Mouse (Mus musculus) lung, adult 2 months (tissue): ENCODE data around the gene C2cd3. TPM values are rescaled to one million over a fixed set of nuclear protein-coding genes. Genes with fewer than 3 reads are reported as not detected.
A peak's percentile ranks its signal among the peaks of the same experiment; 100 is the strongest.

Experiments used
- DNase-seq: peaks from one replicate; pipeline ENCODE4 v3.0.0; 2022
- H3K4me1 ChIP-seq: fragments of 200-500 bp; 2 replicates; pipeline ENCODE4 v1.6.1; 2011; ENCODE audit warnings: low read length; ENCODE audit not compliant: control insufficient read depth, insufficient read depth
- H3K4me3 ChIP-seq: fragments of 200-500 bp; replicated peaks from 2 replicates; pipeline ENCODE3; 2011; ENCODE audit warnings: low read depth, mild to moderate bottlenecking, control low read depth, low read length; ENCODE audit errors: extremely low read depth
- CTCF ChIP-seq: fragments of 200-500 bp; IDR thresholded peaks from 2 replicates; pipeline ENCODE4 v1.5.1; 2011; ENCODE audit warnings: mild to moderate bottlenecking, low read length, control low read depth; ENCODE audit not compliant: insufficient read depth
- POLR2A ChIP-seq: fragments of 200-500 bp; IDR thresholded peaks from 2 replicates; pipeline ENCODE4 v1.6.1; 2011; ENCODE audit warnings: low read depth, mild to moderate bottlenecking, control low read depth, low read length, borderline replicate concordance; ENCODE audit errors: extremely low read depth
- WGBS: fragments of 180-500 bp; shearing (Covaris S2); methylation state at CpG from one replicate; pipeline ENCODE4 v1.1.7; 2018; 5-methylcytosine and 5-hydroxymethylcytosine counted together
- polyA plus RNA-seq: library from polyadenylated mRNA; depleted of rRNA; stranded (reverse); fragments of >200 nt; gene quantifications from 2 replicates; pipeline ENCODE4 v1.2.3, GENCODE M21; 2012

C2cd3 gene
- polyA plus RNA-seq, 1 experiment, result 16.6 TPM

- Histone ChIP-seq H3K4me1 (no peaks in the 10 kb centered on the region), H3K4me3 (no peak overlapping the region)
- TF ChIP-seq CTCF (no peak), POLR2A (no peak)
- 76% methylated on average over 4 of the region's 4 CpGs for WGBS
- DNase-seq, result no peak
Measured at GRCm38 (mm10) chr7:100443728-100444127, 71.7 kb downstream of the C2cd3 start.

DNA sequence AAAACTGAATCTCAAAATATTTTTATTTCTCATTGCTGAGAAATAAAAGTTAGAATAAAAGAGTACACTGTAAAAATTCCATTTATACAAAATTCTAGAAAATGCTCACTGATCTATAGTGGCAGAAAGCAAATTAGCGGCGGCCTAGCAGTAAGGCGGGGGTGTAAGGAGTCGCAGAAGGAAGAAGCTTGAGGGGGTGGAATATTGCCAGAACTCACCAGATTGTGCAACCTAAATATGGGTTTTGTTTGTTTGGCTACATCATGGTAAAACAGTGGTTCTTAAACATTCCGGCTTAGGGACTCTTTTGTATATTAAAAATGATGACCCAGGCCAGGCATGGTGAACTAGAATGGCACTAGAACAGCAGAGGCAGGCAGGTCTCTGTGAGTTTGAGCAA lies 74.2 kb downstream of the C2cd3 start:
- H3K4me1 ChIP-seq, result no peaks in the 10 kb centered on the region
- no peak overlapping the region for H3K4me3 ChIP-seq
- TF ChIP-seq CTCF, result no peak
- TF ChIP-seq POLR2A, result no peak
- 84% methylated on average over 5 of the region's 5 CpGs for WGBS
- no peak for DNase-seq

DNA sequence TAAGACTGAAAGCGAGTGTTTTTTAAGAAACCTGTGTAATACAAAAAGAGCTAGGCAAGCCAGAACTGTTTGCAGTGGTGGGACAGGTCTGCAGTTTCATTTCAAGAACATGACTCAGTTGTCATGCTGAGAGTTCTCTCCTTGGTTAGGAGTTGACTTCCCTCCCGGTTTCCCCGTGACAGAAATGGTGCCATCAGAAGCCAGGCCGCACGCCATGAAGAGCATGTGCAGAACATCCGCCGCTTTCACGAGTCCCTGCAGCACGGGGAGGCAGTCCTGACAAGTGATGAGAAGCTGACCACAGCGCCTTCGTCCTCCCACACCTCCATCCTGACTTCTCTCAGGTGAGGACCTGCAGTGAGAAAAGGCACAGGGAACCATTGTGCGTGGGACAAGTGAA lies 76.5 kb downstream of the C2cd3 start:
- H3K4me3 ChIP-seq, result no peak overlapping the region
- TF ChIP-seq POLR2A, result no peak
- TF ChIP-seq CTCF, result no peak
- no peaks in the 10 kb centered on the region for H3K4me1 ChIP-seq
- no peak for DNase-seq
- 89% methylated on average over 12 of the region's 12 CpGs for WGBS

GRCm38 (mm10) chr7:100448985-100449384 lies 77.0 kb downstream of the C2cd3 start:
- no peak for DNase-seq
- Histone ChIP-seq H3K4me3 (no peak overlapping the region), H3K4me1 (no peaks in the 10 kb centered on the region)
- 81% methylated on average over 3 of the region's 3 CpGs for WGBS
- no peak for TF ChIP-seq CTCF
- TF ChIP-seq POLR2A, result no peak

GRCm38 (mm10) chr7:100458153-100458552 lies 86.1 kb downstream of the C2cd3 start:
- peaks cover 17% of the 10 kb centered on the region for H3K4me1 ChIP-seq
- no peak overlapping the region for H3K4me3 ChIP-seq
- no peak for DNase-seq
- 58% methylated on average over 1 of the region's 1 CpGs for WGBS
- TF ChIP-seq CTCF (no peak), POLR2A (no peak)

DNA sequence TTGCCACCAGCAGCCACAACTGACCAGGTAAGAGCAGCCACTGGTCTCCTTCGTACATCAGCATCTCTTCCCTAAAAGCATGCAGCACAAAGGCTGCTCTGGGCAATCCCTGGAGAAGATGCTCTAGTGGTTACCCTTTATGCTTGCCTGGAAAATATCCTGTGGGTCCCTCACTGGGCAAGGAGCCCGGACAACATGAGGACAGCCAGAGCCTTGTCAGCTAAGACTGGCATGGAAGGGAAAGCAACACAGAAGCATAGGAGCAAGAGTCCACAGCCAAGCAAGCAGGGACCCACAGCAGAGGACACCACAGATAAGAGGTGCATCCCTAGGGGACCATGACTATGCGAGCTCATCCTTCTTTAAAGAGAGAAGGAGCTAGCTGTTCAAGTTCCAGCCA lies 87.8 kb downstream of the C2cd3 start:
- Histone ChIP-seq H3K4me3 (no peak overlapping the region), H3K4me1 (peaks cover 24% of the 10 kb centered on the region)
- DNase-seq, result no peak
- TF ChIP-seq POLR2A (no peak), CTCF (no peak)
- WGBS, result 88% methylated on average over 3 of the region's 3 CpGs

DNA sequence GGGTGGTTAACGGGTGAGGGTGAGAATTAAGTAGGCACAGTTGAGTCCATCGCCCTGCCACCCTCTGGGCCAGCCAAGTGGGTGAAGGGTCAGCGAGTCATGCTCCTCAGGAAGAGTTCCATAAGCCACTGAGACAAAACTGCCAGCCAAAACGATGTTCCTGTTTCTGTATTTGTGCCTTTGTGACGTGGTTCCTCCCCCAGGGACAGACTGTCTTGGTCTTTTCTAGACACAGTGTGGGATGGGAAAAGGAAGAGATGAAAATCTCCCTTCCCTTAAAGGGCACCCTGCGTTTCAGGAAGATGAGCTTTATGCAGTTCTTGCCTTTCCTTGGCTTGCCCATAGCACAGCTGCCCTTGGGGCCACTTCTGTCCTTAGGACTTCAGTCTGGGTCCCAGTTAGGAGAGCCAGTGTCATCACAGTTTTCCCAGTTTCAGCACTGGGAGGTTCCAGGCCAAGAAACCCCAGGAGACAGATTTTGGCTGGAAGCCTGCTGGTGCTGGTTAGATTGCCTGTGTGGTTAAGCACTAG lies 89.7 kb downstream of the C2cd3 start:
- 24% methylated on average over 6 of the region's 6 CpGs for WGBS
- TF ChIP-seq POLR2A (no peak; the same call in 1 of the 2 replicates), CTCF (no peak)
- peak; percentile 57 for DNase-seq
- H3K4me1 ChIP-seq, result peaks cover 32% of the 10 kb centered on the region
- H3K4me3 ChIP-seq, result no peak overlapping the region

DNA sequence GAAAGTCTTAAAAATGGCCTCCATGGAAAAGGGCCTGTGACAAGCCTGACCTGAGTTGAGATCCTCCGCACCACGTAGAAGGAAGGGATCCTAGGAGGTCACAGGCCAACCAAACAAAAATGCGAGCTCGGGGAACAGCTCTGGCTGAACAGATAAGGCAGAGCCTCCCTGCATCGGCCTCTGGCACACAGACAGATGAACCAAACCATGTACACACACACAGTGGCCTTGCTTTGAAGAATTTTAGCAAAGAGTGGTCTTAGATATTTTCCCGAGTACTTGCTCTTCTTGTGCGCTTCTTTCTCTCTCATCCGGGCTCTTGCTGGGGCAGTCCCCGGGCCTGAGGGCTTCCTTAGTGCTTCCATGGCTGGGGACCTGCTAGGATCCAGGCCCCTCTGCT lies 91.2 kb downstream of the C2cd3 start:
- TF ChIP-seq POLR2A, result no peak
- TF ChIP-seq CTCF, result no peak
- Histone ChIP-seq H3K4me3 (no peak overlapping the region), H3K4me1 (peaks cover 32% of the 10 kb centered on the region)
- DNase-seq, result no peak
- 77% methylated on average over 9 of the region's 9 CpGs for WGBS

DNA sequence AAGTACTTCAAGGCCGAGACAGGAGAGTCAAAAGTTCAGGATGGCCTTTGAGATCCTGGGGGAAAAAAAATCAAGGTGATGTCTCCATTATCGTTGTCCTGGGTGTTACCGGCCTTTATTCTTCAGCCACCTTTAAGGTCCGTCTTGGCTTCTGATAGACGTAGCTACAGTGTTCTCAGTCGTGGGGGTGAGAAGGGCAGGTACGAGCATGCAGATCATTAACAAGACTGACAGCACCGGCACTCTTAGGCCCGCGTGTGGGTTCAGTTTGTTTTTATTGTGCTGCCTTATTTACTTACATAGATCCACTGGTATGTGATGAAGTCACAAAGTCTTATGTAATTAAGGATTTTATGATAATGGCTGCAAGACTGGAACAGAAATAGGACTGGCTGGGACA lies 91.7 kb downstream of the C2cd3 start:
- H3K4me1 ChIP-seq, result peaks cover 32% of the 10 kb centered on the region
- WGBS, result 76% methylated on average over 10 of the region's 10 CpGs
- H3K4me3 ChIP-seq, result no peak overlapping the region
- TF ChIP-seq POLR2A (no peak), CTCF (no peak)
- no peak for DNase-seq

DNA sequence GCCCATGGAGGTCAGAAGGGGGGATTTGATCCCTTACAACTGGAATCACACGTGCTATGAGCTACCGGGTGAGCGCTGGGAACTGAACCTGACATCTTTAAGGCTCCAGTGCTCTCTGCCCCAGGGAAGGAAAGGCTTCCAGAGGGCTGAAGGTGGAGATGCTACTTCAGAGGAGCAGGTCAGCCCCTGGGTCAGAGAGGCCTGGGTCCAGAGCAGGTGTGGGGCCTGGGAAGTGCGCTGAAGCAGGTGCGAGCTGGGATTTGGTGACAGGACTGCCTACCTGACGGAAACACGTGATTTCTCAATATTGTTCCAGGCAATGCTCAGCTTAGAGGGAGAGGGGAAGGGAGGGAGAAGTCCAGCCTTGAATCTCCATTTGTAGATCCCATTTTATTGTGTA lies 92.2 kb downstream of the C2cd3 start:
- DNase-seq, result no peak
- TF ChIP-seq CTCF (no peak), POLR2A (no peak)
- no peak overlapping the region for H3K4me3 ChIP-seq
- WGBS, result 88% methylated on average over 7 of the region's 7 CpGs
- peaks cover 32% of the 10 kb centered on the region for H3K4me1 ChIP-seq

- 44% methylated on average over 4 of the region's 4 CpGs for WGBS
- H3K4me1 ChIP-seq, result peaks cover 32% of the 10 kb centered on the region
- H3K4me3 ChIP-seq, result no peak overlapping the region
- no peak for DNase-seq
- TF ChIP-seq POLR2A (no peak), CTCF (no peak)
Measured at GRCm38 (mm10) chr7:100465248-100465647, 93.2 kb downstream of the C2cd3 start.

DNA sequence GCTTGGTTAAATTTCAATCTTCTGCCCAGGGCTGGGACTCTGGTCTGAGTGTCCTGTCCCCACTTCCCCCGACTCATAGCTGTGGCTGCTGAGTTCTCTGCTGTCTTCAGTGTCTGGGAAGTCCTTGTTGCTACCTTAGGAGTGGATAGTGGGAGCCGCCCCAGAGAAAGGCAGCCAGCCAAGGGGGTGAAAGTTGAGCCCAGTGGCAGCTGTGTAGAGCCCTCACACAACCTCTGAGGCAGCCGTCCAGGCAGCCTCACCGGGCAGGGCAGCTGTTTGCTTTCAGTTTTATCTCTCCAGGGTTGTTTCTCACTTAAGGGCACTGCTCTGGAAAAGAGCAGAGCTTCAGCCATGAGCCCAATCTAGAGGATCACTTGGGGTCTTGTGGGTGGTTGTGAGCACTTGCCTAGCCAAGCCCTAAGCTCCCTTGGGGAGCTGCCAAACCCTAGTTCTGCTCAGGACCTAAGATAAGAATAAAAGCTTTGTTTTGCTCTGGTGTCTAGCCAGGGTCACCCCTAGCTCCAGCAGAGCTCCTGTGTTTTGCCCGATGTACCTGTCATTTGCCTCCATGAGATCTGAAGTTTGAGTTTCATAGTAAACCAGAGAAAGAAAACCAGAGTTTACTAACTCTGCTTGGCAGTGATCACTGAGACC lies 93.8 kb downstream of the C2cd3 start:
- Histone ChIP-seq H3K4me3 (no peak overlapping the region), H3K4me1 (peaks cover 32% of the 10 kb centered on the region)
- DNase-seq, result peak; percentile 89
- 11% methylated on average over 5 of the region's 5 CpGs for WGBS
- TF ChIP-seq POLR2A, result peak; percentile 38; the same call in 1 of the 2 replicates
- TF ChIP-seq CTCF, result no peak
